Mouse (Mus musculus) heart, postnatal 0 days (tissue): ENCODE results near the gene Mdm1.

ENCODE experiments used
- CTCF ChIP-seq: IDR thresholded peaks from 2 replicates; pipeline ENCODE4 v1.5.1; 2016; ENCODE audit warnings: antibody characterized with exemption, control low read depth, low read depth
- EP300 ChIP-seq: IDR thresholded peaks from 2 replicates; pipeline ENCODE4 v1.6.1; 2016; ENCODE audit warnings: antibody characterized with exemption, low read depth

GRCm38 (mm10) chr10:118149381-118149780, 7.8 kb downstream of the Mdm1 start:
- no peak for TF ChIP-seq CTCF
- no peak for TF ChIP-seq EP300
